ENCODE assay signal across 22 mouse cellular contexts in genomic region chr8:49902032-49902431, GRCm38 (mm10).
A peak's percentile ranks its signal among the peaks of the same experiment; 100 is the strongest.
DNase-seq lines count a peak whose midpoint lies in the region; ATAC-seq lines count a peak whose summit lies in the region.
"Had no signal": no experiment of that assay in that cellular context is flagged by ENCODE, and none has a peak within 500 bp of the region (broad histone marks: within the 10 kb centered on the region; RNA-seq: fewer than 3 reads in every experiment).

No protein-coding gene starts in this region.

- H3K4me1 ChIP-seq in kidney, embryonic 15.5 days = peaks cover 11% of the 10 kb centered on the region
- H3K4me1 ChIP-seq in embryonic facial prominence, embryonic 10.5 days = peaks cover 14% of the 10 kb centered on the region
- H3K4me1 ChIP-seq in embryonic facial prominence, embryonic 11.5 days (ENCODE audit: control insufficient read depth, insufficient read depth, low read length) = no peaks in the 10 kb centered on the region
- H3K4me1 ChIP-seq in limb, embryonic 12.5 days (replicated peaks) = peaks cover 12% of the 10 kb centered on the region
- H3K4me1 ChIP-seq in heart, embryonic 11.5 days (ENCODE audit: control insufficient read depth, insufficient read depth, low read length) = no peaks in the 10 kb centered on the region
- H3K4me1 ChIP-seq: forebrain, embryonic 15.5 days; heart, embryonic 15.5 days; intestine, embryonic 15.5 days; megakaryocyte, embryonic 14.5 days had no signal

- no peak overlapping the region for H3K9ac ChIP-seq in kidney, embryonic 15.5 days
- no peak overlapping the region for H3K9ac ChIP-seq in embryonic facial prominence, embryonic 11.5 days (replicated peaks; ENCODE audit: low read length)
- no peak overlapping the region for H3K9ac ChIP-seq in limb, embryonic 12.5 days (replicated peaks)
- no peak overlapping the region for H3K9ac ChIP-seq in heart, embryonic 11.5 days (ENCODE audit: low read depth, low read length)
- H3K9ac ChIP-seq: forebrain, embryonic 15.5 days; heart, embryonic 15.5 days; intestine, embryonic 15.5 days had no signal

- no peak for DNase-seq in kidney, postnatal 36 days
- peak; percentile 10 for DNase-seq in embryonic facial prominence, embryonic 10.5 days (ENCODE audit: low spot score)
- peak; percentile 11 for DNase-seq in embryonic facial prominence, embryonic 11.5 days (ENCODE audit: low spot score)
- DNase-seq in cerebellum, postnatal 36 days = no peak
- DNase-seq: cerebellum, adult 18-20 months; gastrocnemius, postnatal 25 days; heart, adult 2 months; heart, postnatal 4 days; layer of hippocampus, postnatal 36 days; lung, adult 18-20 months; lung, postnatal 14 days; thymus, postnatal 25 days had no signal

- peak overlapping the region; percentile 28; the same call in 1 of the 2 replicates for H3K27ac ChIP-seq in kidney, embryonic 15.5 days
- no peak overlapping the region for H3K27ac ChIP-seq in embryonic facial prominence, embryonic 10.5 days (replicated peaks)
- no peak overlapping the region for H3K27ac ChIP-seq in embryonic facial prominence, embryonic 11.5 days (replicated peaks; ENCODE audit: low read depth, low read length)
- H3K27ac ChIP-seq in limb, embryonic 12.5 days = peak overlapping the region; percentile 41; the same call in 1 of the 2 replicates
- no peak overlapping the region for H3K27ac ChIP-seq in heart, embryonic 11.5 days (ENCODE audit: low read depth, low read length)
- H3K27ac ChIP-seq: forebrain, embryonic 15.5 days; heart, adult 2 months; heart, embryonic 15.5 days; intestine, embryonic 15.5 days had no signal

- ATAC-seq in kidney, embryonic 15.5 days (replicated peaks; ENCODE audit: low FRiP score) = peak; percentile 77; the same call in 1 of the 2 replicates
- no peak for ATAC-seq in embryonic facial prominence, embryonic 11.5 days (replicated peaks; ENCODE audit: insufficient number of reproducible peaks, low FRiP score, low TSS enrichment, low read depth)
- ATAC-seq in limb, embryonic 12.5 days (ENCODE audit: insufficient number of reproducible peaks, insufficient read depth, low FRiP score, low TSS enrichment, low read depth) = peak; percentile 42; the same call in 1 of the 2 replicates
- no peak for ATAC-seq in heart, embryonic 11.5 days (replicated peaks; ENCODE audit: insufficient number of reproducible peaks, low FRiP score, low TSS enrichment)
- ATAC-seq: forebrain, embryonic 15.5 days; intestine, embryonic 15.5 days; midbrain, embryonic 16.5 days had no signal

- no peaks in the 10 kb centered on the region for H3K27me3 ChIP-seq in kidney, embryonic 15.5 days
- no peaks in the 10 kb centered on the region for H3K27me3 ChIP-seq in embryonic facial prominence, embryonic 10.5 days (replicated peaks; ENCODE audit: low read depth, poor library complexity, severe bottlenecking)
- no peaks in the 10 kb centered on the region for H3K27me3 ChIP-seq in embryonic facial prominence, embryonic 11.5 days (ENCODE audit: control insufficient read depth, insufficient read depth, low read length)
- no peaks in the 10 kb centered on the region for H3K27me3 ChIP-seq in limb, embryonic 12.5 days
- H3K27me3 ChIP-seq in heart, embryonic 11.5 days (ENCODE audit: control insufficient read depth, insufficient read depth, low read length) = no peaks in the 10 kb centered on the region
- H3K27me3 ChIP-seq: forebrain, embryonic 15.5 days; heart, embryonic 15.5 days; intestine, embryonic 15.5 days; megakaryocyte, embryonic 14.5 days had no signal

- no peaks in the 10 kb centered on the region for H3K36me3 ChIP-seq in kidney, embryonic 15.5 days
- no peaks in the 10 kb centered on the region for H3K36me3 ChIP-seq in embryonic facial prominence, embryonic 10.5 days (replicated peaks)
- H3K36me3 ChIP-seq in embryonic facial prominence, embryonic 11.5 days (replicated peaks; ENCODE audit: control insufficient read depth, insufficient read depth, low read depth, low read length) = no peaks in the 10 kb centered on the region
- no peaks in the 10 kb centered on the region for H3K36me3 ChIP-seq in limb, embryonic 12.5 days
- no peaks in the 10 kb centered on the region for H3K36me3 ChIP-seq in heart, embryonic 11.5 days (ENCODE audit: control insufficient read depth, insufficient read depth, low read length)
- H3K36me3 ChIP-seq: forebrain, embryonic 15.5 days; heart, embryonic 15.5 days; intestine, embryonic 15.5 days had no signal

- H3K4me2 ChIP-seq in kidney, embryonic 15.5 days = peak overlapping the region; percentile 36; the same call in 1 of the 2 replicates
- no peak overlapping the region for H3K4me2 ChIP-seq in embryonic facial prominence, embryonic 11.5 days (ENCODE audit: low read depth, low read length)
- peak overlapping the region; percentile 4; the same call in 1 of the 2 replicates for H3K4me2 ChIP-seq in limb, embryonic 12.5 days
- no peak overlapping the region for H3K4me2 ChIP-seq in heart, embryonic 11.5 days
- H3K4me2 ChIP-seq: forebrain, embryonic 15.5 days; heart, embryonic 15.5 days; intestine, embryonic 15.5 days; liver, embryonic 11.5 days had no signal

- H3K9me3 ChIP-seq in kidney, embryonic 15.5 days (replicated peaks) = no peaks in the 10 kb centered on the region
- H3K9me3 ChIP-seq in embryonic facial prominence, embryonic 10.5 days = no peaks in the 10 kb centered on the region
- H3K9me3 ChIP-seq in embryonic facial prominence, embryonic 11.5 days (replicated peaks; ENCODE audit: control insufficient read depth, low read length) = no peaks in the 10 kb centered on the region
- no peaks in the 10 kb centered on the region for H3K9me3 ChIP-seq in limb, embryonic 12.5 days
- H3K9me3 ChIP-seq in heart, embryonic 11.5 days (replicated peaks; ENCODE audit: control insufficient read depth, low read length) = no peaks in the 10 kb centered on the region
- H3K9me3 ChIP-seq: forebrain, embryonic 15.5 days; heart, embryonic 15.5 days; intestine, embryonic 15.5 days; megakaryocyte, embryonic 14.5 days had no signal

- no peak overlapping the region for H3K4me3 ChIP-seq in kidney, embryonic 15.5 days (replicated peaks)
- no peak overlapping the region for H3K4me3 ChIP-seq in embryonic facial prominence, embryonic 10.5 days
- no peak overlapping the region for H3K4me3 ChIP-seq in embryonic facial prominence, embryonic 11.5 days (ENCODE audit: low read depth, low read length)
- H3K4me3 ChIP-seq in limb, embryonic 12.5 days (replicated peaks) = no peak overlapping the region
- no peak overlapping the region for H3K4me3 ChIP-seq in heart, embryonic 11.5 days (ENCODE audit: low read depth, low read length)
- H3K4me3 ChIP-seq: erythroblast, embryonic 14.5 days; forebrain, embryonic 15.5 days; heart, adult 2 months; heart, embryonic 15.5 days; intestine, embryonic 15.5 days; megakaryocyte, embryonic 14.5 days had no signal

- 25% methylated on average over 6 of the region's 6 CpGs for WGBS in kidney, embryonic 15.5 days
- WGBS in embryonic facial prominence, embryonic 10.5 days = 53% methylated on average over 6 of the region's 6 CpGs
- WGBS in embryonic facial prominence, embryonic 11.5 days = 47% methylated on average over 6 of the region's 6 CpGs
- WGBS in limb, embryonic 12.5 days = 35% methylated on average over 6 of the region's 6 CpGs
- 77% methylated on average over 6 of the region's 6 CpGs for WGBS in heart, embryonic 11.5 days (ENCODE audit: insufficient replicate concordance)

Comparison
In these comparisons a context has a peak if more than half of its experiments do, and no peak if none do; other contexts are left out.
1. ATAC-seq: peak in kidney, embryonic 15.5 days (single experiment) and limb, embryonic 12.5 days (single experiment); none in embryonic facial prominence, embryonic 11.5 days (single experiment) and heart, embryonic 11.5 days (single experiment).
2. H3K27ac ChIP-seq: peak in kidney, embryonic 15.5 days (single experiment) and limb, embryonic 12.5 days (single experiment); none in embryonic facial prominence, embryonic 10.5 days (single experiment), embryonic facial prominence, embryonic 11.5 days (single experiment) and heart, embryonic 11.5 days (single experiment).
3. H3K4me2 ChIP-seq: peak in kidney, embryonic 15.5 days (single experiment) and limb, embryonic 12.5 days (single experiment); none in embryonic facial prominence, embryonic 11.5 days (single experiment) and heart, embryonic 11.5 days (single experiment).
4. DNase-seq: peak in embryonic facial prominence, embryonic 10.5 days (single experiment) and embryonic facial prominence, embryonic 11.5 days (single experiment); none in kidney, postnatal 36 days (0 of 2) and cerebellum, postnatal 36 days (0 of 2).